Mouse (Mus musculus): ENCODE data around the gene Ly6g5b.
"Not testable (repeated sequence)": the region's sequence is repeated elsewhere in the genome, so short reads cannot be mapped to it uniquely, and the experiment has no call there.

Gene Ly6g5b

DNA sequence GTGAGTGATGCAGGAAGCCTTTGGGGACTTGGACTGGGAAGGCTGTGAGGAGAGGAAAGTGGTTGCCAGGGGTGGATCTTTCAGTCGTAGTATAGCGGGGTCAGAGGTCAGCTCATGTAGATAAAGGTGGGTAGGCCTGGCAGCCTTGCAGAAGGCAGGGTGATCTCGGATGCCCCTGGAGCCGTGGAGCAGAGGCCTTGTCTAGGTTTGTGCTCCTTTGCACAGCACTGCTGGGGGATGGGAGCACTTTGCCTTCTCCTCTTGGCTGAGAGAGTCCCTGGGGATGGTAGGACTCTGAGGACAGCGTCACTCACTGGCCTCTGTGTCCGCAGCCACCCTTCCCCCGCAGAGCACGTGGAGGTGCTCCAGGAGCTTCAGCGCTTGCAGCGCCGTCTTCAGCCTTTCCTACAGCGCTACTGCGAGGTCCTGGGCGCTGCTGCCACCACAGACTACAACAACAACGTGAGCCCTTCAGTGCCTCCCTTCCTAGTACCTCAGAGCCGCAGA is 25.3 kb upstream of the Ly6g5b start:
- DNase-seq (ENCODE audit: inconsistent age in 2 of 2, low spot score in 1 of 2): peak; percentile 55 to 66

DNA sequence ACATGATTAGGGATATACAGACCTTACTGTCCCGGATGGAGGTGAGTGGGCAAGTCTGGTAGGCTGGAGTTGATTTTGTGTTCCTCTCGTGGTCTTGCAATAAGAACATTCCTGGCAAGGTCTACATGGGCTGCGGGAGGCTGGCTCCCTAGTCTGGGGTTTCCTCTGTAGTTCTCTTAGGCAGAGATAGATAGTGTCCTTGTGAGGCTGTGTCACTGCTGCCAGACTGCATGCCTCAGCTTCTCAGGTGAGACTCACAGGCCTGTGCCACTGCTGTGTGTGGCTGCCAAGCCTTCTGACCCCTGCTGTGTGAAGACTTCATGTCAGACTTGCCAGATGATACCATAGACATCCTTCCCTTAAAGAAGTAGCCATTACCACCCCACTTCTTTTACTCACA is 24.0 kb upstream of the Ly6g5b start:
- DNase-seq (ENCODE audit: inconsistent age in 2 of 2, low spot score in 1 of 2): peak; percentile 62 to 73

DNA sequence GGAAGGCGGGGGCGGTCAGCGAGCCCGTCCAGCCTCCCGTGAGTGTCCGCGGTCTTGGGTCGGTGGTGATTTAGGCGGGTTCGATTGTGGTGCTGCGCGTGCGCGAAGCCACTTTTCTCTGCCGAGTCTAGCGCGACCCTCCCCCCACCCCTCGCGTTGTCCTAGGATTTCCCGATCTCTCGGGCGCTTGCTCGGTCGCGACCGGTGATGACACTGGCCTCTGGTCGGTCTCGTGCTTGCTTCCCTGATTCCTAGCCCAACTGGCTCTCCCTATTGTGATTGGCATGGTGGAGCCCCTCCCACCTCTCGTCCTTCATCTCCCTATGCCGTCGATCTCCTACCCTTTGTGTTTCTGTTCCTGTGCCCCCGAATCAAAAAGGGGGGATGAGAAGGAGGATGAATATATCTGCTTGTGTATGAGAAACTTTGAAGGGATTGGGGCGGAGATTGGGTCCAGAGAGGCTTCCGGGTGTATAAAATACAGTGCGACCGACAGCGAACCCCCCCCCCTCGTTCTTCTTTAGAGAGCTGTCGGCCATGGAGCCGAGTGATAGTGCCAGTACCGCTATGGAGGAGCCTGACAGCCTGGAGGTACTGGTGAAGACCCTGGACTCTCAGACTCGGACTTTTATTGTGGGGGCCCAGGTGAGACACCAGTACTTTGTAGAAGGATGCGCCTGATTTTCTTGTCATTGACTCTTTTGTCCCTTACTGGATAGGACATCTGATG is 20.5 kb upstream of the Ly6g5b start:
- DNase-seq (ENCODE audit: inconsistent age in 2 of 2, low spot score in 1 of 2): no peak

DNA sequence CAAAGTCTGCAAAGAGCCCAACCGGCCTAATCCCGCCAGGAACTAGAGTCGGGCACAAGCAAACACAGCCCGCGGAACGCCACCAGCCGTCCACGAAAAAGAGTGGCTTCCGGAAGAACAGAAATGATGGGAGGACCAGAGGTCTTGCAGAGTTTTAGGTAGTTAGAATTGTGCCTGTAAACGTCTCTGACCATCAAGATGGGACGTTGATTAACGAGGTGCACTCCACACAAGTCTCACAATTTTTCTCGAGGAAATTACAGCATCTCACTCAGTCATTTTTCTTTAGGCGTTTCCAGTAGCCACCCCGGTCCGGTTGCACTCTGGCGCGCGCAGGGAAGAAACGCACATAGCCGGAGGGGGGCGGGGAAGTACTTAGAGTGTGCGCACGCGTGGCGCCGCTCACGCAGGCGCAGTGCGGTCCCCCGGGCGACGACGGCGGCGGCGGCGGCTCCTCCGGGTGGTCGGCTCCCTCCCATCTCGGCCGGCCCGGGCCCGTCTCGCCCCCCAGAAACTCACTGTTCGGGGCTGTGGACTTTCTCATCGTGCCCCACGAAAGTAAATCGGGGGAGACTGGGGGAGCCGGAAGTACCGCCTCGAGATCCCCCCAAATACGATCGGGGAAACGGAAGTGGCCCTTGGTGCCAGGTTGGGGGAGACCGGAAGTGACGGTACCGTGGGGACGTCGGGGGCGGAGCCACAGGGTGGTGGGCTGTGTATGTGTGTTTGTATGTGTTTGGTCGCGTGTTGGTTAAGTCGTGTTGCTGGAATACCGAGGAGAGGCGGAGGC is 19.8 kb upstream of the Ly6g5b start, which contains the start of gene Bag6:
TSS of gene Bag6 (plus strand) at position 378 of the 790 bp plus-strand sequence.
- DNase-seq (ENCODE audit: inconsistent age in 2 of 2, low spot score in 1 of 2): peak; percentile 96 to 99

DNA sequence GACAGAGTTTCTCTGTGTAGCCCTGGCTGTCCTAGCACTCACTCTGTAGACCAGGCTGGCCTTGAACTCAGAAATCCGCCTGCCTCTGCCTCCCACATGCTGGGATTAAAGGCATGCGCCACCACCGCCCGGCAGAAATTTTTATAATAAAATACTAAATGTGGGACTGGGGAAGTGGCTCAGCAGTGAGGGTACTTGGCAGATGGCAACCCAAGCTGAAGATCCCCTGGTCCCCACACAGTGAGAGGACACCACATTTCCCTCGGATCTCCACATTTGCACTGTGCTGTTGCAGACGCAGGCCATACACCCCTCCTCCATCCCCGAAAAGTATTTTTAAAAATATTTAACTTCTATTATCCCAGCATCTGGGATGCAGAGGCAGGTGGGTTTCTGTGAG is 18.3 kb upstream of the Ly6g5b start:
- DNase-seq (ENCODE audit: inconsistent age in 2 of 2, low spot score in 1 of 2): no peak

DNA sequence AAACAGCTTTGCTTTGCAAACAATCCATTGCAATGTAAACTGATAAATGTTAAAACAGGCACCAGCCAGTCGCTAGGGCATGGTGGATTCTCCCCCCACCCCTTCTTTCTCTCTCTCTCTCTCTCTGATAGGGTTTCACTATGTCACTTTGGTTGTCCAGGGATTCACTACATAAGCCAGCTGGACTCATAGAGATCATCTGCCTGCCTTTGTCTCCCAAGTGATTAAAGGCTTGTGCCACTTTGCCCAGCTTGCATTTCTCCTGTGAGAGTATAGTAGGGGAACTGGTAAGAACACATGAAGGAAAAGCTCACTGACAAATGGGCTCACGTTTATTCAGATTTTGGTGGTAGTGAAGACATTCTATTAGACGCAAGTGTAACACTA is 16.9 kb upstream of the Ly6g5b start:
- no peak for DNase-seq (ENCODE audit: inconsistent age in 2 of 2, low spot score in 1 of 2)

DNA sequence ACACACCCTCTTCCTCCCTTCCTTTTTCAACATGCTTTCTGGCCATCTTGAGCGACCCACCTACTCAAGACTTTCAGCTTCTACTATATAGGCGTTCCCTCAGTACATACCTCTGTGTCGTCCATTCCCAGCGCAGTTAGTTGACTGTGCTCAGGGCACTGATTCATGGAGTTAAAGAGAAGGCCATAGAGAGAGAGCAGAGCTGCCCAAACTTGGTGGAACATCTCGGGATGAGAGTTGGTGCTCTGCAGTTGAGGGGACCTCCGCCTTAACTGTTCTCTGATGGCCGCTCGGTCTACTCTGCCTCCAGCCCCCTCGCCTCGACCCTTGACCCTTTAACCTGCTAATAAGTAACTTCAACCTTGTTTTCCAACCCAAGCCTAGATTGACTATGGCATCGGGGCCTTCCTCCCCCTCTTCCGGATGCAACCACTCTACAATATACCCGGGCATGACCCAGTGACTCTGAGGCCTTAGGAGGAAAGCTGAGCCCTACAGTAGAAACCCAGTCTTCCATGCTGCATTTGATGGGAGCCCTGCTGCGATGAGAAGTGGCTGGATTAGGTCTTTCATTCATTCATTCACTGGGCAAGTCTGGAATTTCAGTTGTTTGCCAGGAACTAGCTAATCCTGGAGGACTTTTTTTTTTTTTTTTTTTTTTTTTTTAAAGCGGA is 16.4 kb upstream of the Ly6g5b start, which contains the start of gene Apom:
TSS of gene Apom (minus strand) at position 551 of the 674 bp plus-strand sequence.
- no peak for DNase-seq (ENCODE audit: inconsistent age in 2 of 2, low spot score in 1 of 2)

DNA sequence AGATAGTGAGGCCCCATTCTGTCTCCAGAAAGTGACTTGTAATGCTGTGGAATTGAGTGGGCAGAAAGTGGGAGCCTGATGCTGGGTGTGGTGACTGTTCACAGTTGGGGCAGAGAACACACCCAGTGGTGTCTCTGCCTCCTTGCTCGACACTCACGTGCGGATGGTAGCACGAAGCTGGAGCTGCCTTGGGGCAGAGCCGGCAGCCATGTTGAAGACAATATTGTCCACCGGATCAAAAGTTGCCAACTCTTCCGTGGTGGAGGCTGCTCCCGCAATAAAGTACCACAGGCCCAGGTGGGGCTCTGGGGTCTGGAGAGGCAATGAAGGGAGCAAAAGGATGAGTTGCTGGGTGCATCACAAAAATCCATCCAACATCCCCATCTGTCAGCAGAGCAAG is 15.8 kb upstream of the Ly6g5b start:
- no peak for DNase-seq (ENCODE audit: inconsistent age in 2 of 2, low spot score in 1 of 2)

DNA sequence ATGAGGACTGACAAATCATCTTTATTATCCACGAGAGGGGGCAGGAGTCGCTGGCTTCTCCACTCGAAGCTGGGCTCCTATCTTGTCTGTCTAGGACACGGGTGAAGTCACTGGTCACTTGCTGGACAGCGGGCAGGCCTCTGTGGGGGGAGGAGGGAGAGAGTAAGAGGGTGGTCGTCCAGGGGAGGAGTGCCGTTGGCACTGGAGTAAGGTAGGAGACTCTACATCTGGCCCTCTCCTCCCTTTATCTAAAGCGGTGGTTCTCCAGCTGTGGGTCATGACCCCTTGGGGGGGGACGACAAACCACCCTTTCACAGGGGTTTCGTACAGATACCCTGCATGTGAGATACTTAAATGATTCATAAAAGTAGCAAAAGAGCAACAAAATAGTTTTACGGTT is 13.8 kb upstream of the Ly6g5b start:
- no peak for DNase-seq (ENCODE audit: inconsistent age in 2 of 2, low spot score in 1 of 2)

DNA sequence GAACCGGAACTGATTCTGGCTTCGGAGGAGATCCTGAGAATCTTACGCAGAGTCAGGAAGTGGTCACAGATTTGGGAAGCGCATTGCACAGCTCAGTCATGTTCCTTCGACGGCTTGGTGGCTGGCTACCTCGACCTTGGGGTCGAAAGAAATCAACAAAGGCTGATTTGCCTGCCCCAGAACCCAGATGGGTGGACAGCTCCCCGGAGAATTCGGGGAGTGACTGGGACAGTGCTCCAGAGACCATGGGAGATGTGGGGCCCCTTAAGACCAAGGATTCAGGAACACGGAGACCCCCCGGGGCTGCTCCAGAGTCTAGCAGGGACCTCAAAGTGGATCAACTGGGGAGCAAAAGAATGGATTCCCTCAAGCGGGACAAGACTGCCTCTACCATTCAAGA is 11.8 kb upstream of the Ly6g5b start:
- DNase-seq (ENCODE audit: inconsistent age in 2 of 2, low spot score in 1 of 2): peak in 1 of 2 experiments; percentile 64

DNA sequence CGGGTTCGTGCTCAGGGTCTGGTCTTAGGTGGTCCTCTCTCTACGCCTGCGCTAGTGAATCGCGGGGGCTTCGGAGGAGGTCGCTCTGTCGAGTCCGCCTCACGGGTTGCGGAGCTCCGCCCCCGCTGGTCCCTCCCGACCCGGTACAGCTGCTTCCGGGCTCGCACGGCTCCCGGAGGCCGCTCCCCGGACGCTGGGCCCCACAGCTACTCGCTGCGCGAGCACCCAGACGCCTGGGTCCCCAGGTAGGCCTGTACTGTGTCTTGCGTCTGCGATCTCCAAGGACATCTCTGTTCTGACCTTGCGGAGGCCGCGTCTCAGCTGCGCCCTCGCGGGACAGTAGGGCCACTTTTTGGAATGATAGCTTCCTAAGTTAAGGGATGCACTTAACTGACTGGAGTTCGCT is 11.0 kb upstream of the Ly6g5b start, which contains the start of gene D17H6S53E:
TSS of gene D17H6S53E (plus strand) at position 168 of the 406 bp plus-strand sequence.
- peak; percentile 86 to 94 for DNase-seq (ENCODE audit: inconsistent age in 2 of 2, low spot score in 1 of 2)

DNA sequence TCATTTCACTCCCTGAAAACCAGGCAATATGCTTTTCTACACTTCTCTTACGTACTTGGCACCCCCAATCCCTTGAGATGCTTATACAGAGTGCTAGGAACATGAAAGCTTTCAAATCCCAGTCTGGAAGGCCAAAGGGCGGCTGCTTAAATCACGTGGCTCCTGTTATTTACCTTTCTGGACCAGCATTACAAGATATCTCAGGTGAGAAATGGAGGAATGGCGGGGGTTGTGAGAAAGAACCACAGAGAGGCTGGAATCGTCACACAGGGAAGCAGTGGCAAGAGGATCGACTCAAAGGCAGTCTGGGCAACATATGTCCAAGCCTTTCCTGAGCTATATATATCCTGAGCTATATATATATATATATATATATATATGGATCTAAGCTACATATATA is 10.3 kb upstream of the Ly6g5b start:
- DNase-seq (ENCODE audit: inconsistent age in 2 of 2, low spot score in 1 of 2): no peak

DNA sequence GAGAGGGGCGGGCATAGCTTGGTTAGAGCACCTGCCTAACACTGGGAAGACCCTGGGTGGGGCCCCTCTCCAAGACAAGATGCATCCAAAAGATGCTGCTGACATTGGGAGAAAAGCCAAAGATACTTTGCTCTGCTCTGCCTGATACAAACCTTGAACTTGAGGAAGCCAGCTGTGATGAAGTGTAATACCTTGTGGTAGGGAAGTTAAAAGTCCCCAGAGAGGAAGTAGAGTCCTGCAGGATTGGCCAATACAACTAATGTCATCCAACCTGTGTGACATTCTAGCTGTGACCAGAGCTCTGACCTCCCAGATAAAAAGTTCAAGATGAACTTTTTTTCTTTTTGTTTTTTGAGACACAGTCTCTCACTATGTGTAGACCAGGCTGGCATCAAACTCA is 9.9 kb upstream of the Ly6g5b start:
- no peak for DNase-seq (ENCODE audit: inconsistent age in 2 of 2, low spot score in 1 of 2)

DNA sequence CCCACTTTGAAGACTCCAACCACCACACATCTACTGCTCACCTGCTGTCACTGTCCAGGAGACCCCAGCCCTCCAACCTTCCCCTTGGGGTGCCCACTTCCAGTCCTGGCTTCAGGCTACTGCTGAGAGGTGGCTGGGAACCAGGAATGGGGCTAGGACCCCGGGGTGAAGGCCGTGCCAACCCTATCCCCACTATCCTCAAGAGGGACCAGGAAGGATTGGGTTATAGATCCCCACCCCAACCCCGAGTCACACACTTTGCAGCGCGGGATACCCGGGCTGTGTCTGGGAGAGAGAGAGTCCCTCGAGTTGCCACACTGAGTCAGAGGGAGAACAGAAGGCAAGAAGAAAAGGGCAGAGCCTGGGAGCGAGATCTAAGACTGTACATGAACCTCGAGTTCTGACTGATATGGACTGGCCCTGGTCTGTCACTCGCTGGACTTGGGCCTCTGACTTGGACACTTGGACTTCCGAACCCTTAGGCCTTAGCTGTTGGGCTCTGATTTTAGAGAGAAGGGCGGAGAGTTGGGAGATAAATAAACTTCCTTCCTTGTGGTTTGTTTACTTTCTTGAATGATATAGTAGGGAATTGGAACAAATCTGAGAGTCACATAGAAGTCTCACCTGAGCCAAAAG is 9.2 kb upstream of the Ly6g5b start:
- DNase-seq (ENCODE audit: inconsistent age in 2 of 2, low spot score in 1 of 2): not testable (repeated sequence)

DNA sequence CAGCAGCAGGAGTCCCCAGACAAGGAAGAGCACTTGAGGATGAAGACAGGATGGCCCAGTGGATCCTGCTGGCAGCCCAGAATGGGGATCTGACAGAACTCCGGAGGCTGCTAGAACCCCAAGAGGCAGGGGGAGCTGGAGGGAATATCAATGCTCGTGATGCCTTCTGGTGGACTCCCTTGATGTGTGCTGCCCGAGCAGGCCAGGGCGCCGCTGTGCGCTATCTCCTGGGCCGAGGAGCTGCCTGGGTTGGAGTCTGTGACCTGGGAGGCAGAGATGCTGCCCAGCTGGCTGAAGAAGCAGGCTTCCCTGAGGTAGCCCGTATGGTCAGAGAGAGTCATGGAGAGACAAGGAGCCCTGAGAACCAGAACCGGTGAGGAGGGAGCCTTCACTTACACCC is 8.1 kb upstream of the Ly6g5b start:
- DNase-seq (ENCODE audit: inconsistent age in 2 of 2, low spot score in 1 of 2): not testable (repeated sequence)

DNA sequence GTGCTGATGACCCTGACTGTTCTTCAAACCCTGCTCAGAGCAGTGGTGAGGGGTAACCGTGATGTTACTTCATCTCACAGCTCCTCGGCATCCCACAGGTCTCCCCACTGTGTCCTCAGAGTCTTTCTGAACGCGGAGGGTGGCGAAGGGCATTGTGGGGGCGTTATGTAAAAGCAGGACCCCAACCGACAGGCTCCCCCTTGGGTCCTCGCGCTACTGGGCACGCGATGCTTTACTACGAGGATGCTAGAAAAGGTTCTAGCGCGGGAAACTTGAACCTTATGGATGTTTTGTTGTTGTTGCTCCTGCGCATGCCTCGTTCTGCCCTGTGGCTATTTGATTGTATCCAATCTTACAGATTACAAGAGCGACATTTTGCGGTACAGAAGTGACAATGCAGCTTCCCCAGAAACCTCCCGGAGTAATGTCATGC is 6.7 kb upstream of the Ly6g5b start, which contains the start of gene Csnk2b:
TSS of gene Csnk2b (minus strand) at position 183 of the 433 bp plus-strand sequence.
- peak; percentile 66 to 85 for DNase-seq (ENCODE audit: inconsistent age in 2 of 2, low spot score in 1 of 2)

DNA sequence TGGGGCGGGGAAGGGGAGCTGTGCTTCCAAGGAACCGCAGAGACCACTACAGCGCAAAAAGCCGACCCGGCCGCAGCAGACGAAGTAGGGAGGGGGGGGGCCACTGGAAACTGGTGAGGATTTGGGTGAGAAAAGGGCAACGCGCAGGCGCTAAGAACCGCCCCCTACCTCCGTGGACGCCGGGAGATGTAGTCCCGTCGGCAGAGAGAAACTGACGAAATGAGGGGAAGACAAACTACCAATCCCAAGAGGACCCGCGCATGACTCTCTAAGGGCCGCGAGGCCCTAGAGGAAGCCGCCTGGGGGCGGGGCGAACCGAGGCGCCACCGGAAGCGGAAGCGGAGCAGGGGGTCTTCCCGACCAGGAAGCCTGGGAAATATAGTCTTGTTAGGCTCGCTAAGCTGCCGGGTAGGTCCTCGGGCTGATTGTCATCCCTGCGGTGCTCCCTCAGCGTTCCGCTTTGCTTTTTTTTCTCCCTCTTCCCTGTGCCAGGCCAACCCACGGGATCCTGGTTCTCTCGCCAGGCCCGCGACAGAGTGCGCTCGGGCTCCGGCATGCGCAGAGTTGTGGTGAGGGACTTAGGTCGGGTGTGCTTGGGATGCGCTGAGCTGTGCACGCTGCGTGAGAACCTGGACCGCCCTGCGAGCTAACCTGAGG is 6.0 kb upstream of the Ly6g5b start, which contains the start of gene Gpank1:
TSS of gene Gpank1 (plus strand) at position 313 of the 657 bp plus-strand sequence.
- peak; percentile 99 for DNase-seq (ENCODE audit: inconsistent age in 2 of 2, low spot score in 1 of 2)

DNA sequence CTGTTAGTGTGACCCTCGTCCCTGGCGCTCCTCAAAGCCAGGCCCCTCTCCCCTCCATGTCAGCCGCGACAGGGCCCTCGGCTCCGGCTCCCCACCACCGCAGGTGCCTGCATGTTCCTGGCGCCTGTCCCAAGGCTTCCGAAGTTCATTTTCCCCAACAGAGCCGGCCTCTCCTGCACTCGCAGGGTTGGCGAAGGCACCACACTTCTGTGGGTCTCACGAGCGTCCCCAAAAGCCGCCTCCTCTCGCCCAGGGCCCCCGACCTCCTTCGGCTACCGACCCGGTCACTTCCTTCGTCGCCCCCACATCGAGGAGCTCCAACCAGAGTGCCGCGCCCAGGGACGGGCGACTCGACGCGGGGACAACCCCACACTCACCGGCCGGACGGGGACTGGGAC is 5.5 kb upstream of the Ly6g5b start:
- peak in 1 of 2 experiments; percentile 76 for DNase-seq (ENCODE audit: inconsistent age in 2 of 2, low spot score in 1 of 2)

DNA sequence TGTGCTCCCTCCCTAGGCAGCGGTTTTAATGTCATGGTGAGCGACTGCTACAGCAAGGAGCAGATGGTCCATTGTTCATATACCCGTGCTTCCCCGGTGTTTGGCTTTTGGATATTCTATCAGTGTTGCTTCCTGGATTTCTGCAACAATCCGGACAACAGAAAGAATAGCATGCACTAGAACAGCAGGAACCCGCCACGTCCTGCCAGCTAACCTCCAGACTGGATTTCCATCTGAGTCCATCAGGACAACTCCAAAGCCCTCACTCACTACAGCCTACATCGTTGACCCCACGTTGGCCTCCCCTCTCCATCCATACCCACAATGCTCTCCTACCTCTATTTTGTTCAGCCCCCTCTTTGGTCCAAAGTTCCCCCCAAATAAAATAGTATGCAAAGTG is 3.5 kb downstream of the Ly6g5b start:
- no peak for DNase-seq (ENCODE audit: inconsistent age in 2 of 2, low spot score in 1 of 2)

DNA sequence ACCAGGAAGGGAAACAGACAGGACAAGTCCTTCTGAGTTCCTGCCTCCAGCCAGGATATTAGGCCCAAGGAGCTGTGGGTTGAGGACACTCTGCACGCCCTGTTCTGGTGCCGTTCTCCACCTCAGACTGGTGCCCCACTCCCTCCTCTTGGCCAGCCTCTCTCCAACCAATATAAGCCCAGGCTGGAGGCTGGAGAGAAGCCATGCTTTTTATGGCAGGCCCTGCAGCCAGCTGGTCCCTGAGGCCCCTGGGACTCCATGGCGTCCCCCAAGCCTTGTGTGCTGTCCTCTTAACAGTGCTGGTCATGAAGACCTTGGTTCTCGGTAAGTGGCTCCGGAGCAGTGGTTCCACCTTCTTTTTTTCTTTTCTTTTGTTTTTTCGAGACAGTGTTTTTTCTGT is 7.1 kb downstream of the Ly6g5b start, which contains the start of gene Ly6g5c:
TSS of gene Ly6g5c (plus strand) at position 183 of the 400 bp plus-strand sequence.
- DNase-seq (ENCODE audit: inconsistent age in 2 of 2, low spot score in 1 of 2): no peak
